Mouse (Mus musculus): ENCODE results near the gene Cst13.

DNA sequence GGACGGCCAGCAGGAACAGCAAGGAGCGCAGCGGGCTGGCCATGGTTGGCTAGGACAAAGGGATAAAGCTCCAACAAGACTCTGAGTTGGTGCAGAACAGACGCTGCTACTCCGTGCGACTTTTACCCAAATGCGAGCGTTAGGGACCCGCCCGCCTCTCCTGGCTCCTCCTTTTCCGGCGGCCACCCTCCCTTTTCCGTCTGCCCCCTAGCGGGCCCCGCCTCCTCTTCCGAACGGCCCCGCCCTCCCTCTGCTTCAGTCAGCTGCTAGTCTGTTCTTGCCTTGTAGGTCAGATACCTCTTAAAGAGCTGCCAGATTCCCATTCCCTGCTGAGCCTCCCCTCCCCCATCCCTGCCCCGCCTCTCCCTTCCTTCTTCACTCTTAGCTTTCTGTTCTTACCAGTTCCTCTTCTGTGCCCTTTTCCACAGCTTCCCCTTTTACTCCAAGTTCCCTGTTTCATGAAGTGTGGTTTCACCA is 55.5 kb downstream of the Cst13 start, which contains the start of gene Cst3:
- TF ChIP-seq POLR2A (IDR thresholded peaks at IDR 0.05; ENCODE audit: low read depth, low read length): peak; percentile 69; the same call in 1 of the 2 replicates
- TF ChIP-seq CTCF (IDR thresholded peaks at IDR 0.05; ENCODE audit: extremely low read depth, insufficient read length, insufficient replicate concordance, low read depth, low read length): peak; percentile 37; the same call in 1 of the 2 replicates
